Mouse (Mus musculus) stomach, postnatal 0 days (tissue): ENCODE data around the gene Mkln1.

ENCODE experiments used
- CTCF ChIP-seq: IDR thresholded peaks from 2 replicates; pipeline ENCODE4 v1.5.1; 2016; ENCODE audit warnings: antibody characterized with exemption, low read depth, mild to moderate bottlenecking, moderate library complexity
- EP300 ChIP-seq: optimal IDR thresholded peaks from 2 replicates; pipeline ENCODE3; 2016; ENCODE audit warnings: antibody characterized with exemption

DNA sequence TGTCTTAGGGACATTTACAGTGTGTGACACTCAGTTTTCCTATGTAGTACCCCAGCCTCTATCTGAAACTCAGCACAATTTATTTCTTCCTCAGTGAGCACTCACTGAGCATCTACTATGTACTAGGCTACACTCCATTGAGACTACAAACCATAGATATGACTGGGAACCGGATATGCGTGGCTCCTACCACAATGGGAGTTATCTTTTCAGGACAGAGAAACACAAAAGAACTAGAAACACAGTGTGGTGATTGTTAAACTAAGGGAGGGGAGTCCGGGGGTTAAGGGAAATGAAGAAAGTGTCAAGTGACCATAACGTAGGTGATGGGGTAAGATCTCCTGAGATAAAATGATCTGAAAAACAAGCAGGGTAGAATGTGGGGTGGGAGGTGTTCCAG is 2.4 kb upstream of the Mkln1 start:
- no peak for TF ChIP-seq CTCF
- TF ChIP-seq EP300, result no peak
